Mouse (Mus musculus): Measurements from ENCODE around the gene Prkcd. TPM values are rescaled to one million over a fixed set of nuclear protein-coding genes. Genes with fewer than 3 reads are reported as not detected.

Prkcd gene
- polyA plus RNA-seq, 1 experiment from 2014 or later = 34.6 TPM

- no peak for ATAC-seq
- H3K27me3 ChIP-seq (replicated peaks; ENCODE audit: control insufficient read depth, insufficient read depth, low read length) = no peaks in the 10 kb centered on the region
Observed at GRCm38 (mm10) chr14:30596407-30596806, 29.6 kb downstream of the Prkcd start.

GRCm38 (mm10) chr14:30595576-30596313 lies 30.3 kb downstream of the Prkcd start:
- no peaks in the 10 kb centered on the region for H3K27me3 ChIP-seq (replicated peaks; ENCODE audit: control insufficient read depth, insufficient read depth, low read length)
- ATAC-seq = no peak
- no peak overlapping the region for H3K27ac ChIP-seq (ENCODE audit: low read length)
- no peak overlapping the region for H3K4me2 ChIP-seq (ENCODE audit: low read length)
- WGBS = 81% methylated on average over 8 of the region's 8 CpGs
- H3K36me3 ChIP-seq (ENCODE audit: control insufficient read depth, insufficient read depth) = no peaks in the 10 kb centered on the region
- no peaks in the 10 kb centered on the region for H3K9me3 ChIP-seq (ENCODE audit: control insufficient read depth, low read length)
- no peak overlapping the region for H3K9ac ChIP-seq (replicated peaks; ENCODE audit: low read depth, low read length)
- no peak overlapping the region for H3K4me3 ChIP-seq (replicated peaks; ENCODE audit: low read length)
- peaks cover 20% of the 10 kb centered on the region for H3K4me1 ChIP-seq (replicated peaks; ENCODE audit: control insufficient read depth, insufficient read depth, low read length)

More at GRCm38 (mm10) chr14:30596407-30596806, 29.6 kb downstream of the Prkcd start:
- H3K9ac ChIP-seq (replicated peaks; ENCODE audit: low read depth, low read length) = no peak overlapping the region
- H3K4me3 ChIP-seq (replicated peaks; ENCODE audit: low read length) = no peak overlapping the region
- no peaks in the 10 kb centered on the region for H3K9me3 ChIP-seq (ENCODE audit: control insufficient read depth, low read length)
- peaks cover 20% of the 10 kb centered on the region for H3K4me1 ChIP-seq (replicated peaks; ENCODE audit: control insufficient read depth, insufficient read depth, low read length)
- WGBS = 98% methylated on average over 3 of the region's 3 CpGs
- H3K36me3 ChIP-seq (ENCODE audit: control insufficient read depth, insufficient read depth) = no peaks in the 10 kb centered on the region
- H3K27ac ChIP-seq (ENCODE audit: low read length) = no peak overlapping the region
- no peak overlapping the region for H3K4me2 ChIP-seq (ENCODE audit: low read length)

DNA sequence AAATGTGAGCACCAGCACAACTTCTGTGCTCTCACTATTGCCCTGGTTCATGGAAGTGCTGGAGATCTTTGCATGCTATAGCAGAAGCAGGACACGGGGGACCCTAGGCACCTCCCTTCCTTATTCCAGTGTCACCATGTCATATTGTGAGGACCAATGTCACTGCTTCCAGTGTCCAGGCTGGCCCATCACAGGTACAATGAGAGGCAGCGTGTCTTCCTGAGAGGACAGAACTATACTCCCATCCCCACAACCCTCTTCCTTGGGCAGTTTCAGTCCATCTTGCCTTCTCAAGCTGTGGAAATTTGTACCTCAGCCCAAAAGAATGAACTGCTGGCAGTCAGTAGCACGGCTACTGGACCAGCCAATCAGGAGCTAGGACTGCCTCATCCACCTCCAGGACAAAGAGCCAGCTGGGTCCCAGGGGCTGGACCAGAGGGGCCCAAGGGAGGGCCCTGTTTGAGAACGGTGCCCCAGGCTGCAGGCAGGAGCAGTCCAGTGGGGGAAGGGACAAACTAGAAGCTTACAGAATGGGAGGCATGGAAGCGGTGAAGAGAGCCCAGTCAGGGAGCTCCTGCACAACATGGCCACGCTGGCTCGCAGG lies 31.8 kb downstream of the Prkcd start:
- no peaks in the 10 kb centered on the region for H3K36me3 ChIP-seq (ENCODE audit: control insufficient read depth, insufficient read depth)
- peaks cover 20% of the 10 kb centered on the region for H3K4me1 ChIP-seq (replicated peaks; ENCODE audit: control insufficient read depth, insufficient read depth, low read length)
- no peak overlapping the region for H3K4me2 ChIP-seq (ENCODE audit: low read length)
- H3K27me3 ChIP-seq (replicated peaks; ENCODE audit: control insufficient read depth, insufficient read depth, low read length) = no peaks in the 10 kb centered on the region
- peak; percentile 88 for ATAC-seq
- no peak overlapping the region for H3K9ac ChIP-seq (replicated peaks; ENCODE audit: low read depth, low read length)
- H3K9me3 ChIP-seq (ENCODE audit: control insufficient read depth, low read length) = no peaks in the 10 kb centered on the region
- WGBS = 12% methylated on average over 7 of the region's 7 CpGs
- H3K27ac ChIP-seq (ENCODE audit: low read length) = peak overlapping the region; percentile 73
- no peak overlapping the region for H3K4me3 ChIP-seq (replicated peaks; ENCODE audit: low read length)

DNA sequence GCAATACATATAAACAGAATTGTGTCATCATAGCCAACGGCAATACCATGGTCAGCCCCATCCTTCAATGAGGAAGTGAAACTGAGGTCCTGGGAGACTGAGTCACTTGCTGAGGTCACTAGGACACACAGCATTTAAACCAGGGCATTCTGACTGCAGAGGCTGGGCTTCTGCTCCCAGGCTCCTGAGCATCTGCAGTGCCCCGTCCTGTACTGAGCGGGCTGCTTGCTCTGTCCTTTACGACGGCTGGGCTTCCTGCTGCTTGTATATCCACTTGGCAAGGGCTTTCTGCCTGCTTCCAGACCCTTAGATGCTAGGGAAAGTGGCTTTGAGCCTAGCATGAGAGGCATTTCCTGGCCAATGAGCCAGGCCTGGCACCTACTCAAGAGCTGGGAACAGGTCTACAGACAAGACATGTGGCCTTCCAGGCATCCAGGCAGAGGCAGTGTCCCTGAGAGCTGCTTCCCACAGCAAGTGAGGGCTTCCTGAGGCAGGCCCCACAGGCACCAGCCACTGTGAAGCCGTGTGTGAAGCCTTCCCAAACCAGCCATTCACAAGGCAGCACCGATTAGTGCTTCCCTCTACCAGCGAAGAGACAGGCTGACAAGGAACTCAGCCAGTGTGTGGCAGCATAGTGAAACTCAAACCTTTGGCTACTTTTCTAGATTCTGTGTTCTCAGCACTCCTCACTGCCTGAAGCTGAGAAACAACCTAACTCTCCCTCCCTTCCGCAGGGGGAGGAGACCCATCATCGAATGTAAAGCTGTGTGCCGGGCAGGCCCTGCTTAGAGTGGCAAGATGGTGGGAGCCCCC lies 32.5 kb downstream of the Prkcd start:
- Histone ChIP-seq H3K9ac (replicated peaks; ENCODE audit: low read depth, low read length) (no peak overlapping the region), H3K27me3 (replicated peaks; ENCODE audit: control insufficient read depth, insufficient read depth, low read length) (no peaks in the 10 kb centered on the region), H3K9me3 (ENCODE audit: control insufficient read depth, low read length) (no peaks in the 10 kb centered on the region), H3K4me2 (ENCODE audit: low read length) (no peak overlapping the region), H3K36me3 (ENCODE audit: control insufficient read depth, insufficient read depth) (no peaks in the 10 kb centered on the region), H3K4me3 (replicated peaks; ENCODE audit: low read length) (no peak overlapping the region), H3K4me1 (replicated peaks; ENCODE audit: control insufficient read depth, insufficient read depth, low read length) (peaks cover 20% of the 10 kb centered on the region), H3K27ac (ENCODE audit: low read length) (peak overlapping the region; percentile 73)
- 25% methylated on average over 11 of the region's 11 CpGs for WGBS
- peak; percentile 72 for ATAC-seq

DNA sequence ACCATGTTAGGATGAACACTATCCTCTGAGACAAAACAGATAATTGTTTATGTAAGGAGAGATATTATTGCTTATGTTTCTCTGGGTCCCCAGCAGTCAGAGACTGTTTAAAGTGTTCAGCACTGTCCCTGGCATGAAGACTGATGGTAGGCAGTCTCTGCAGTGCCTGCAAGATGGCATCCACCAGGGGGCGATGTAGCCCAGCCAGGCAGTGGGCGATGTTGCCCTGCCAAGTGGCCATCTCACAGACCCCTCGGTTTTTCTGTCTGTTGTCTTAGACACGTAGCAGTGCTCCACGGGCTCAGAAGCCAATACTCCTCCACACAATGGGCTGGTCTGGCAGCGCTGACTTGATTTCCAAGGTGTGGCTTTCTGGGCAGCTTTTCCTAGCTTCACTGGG lies 34.6 kb downstream of the Prkcd start:
- H3K4me2 ChIP-seq (ENCODE audit: low read length) = no peak overlapping the region
- H3K27me3 ChIP-seq (replicated peaks; ENCODE audit: control insufficient read depth, insufficient read depth, low read length) = no peaks in the 10 kb centered on the region
- no peak overlapping the region for H3K9ac ChIP-seq (replicated peaks; ENCODE audit: low read depth, low read length)
- WGBS = 3% methylated on average over 6 of the region's 6 CpGs
- no peaks in the 10 kb centered on the region for H3K9me3 ChIP-seq (ENCODE audit: control insufficient read depth, low read length)
- peaks cover 32% of the 10 kb centered on the region for H3K4me1 ChIP-seq (replicated peaks; ENCODE audit: control insufficient read depth, insufficient read depth, low read length)
- no peaks in the 10 kb centered on the region for H3K36me3 ChIP-seq (ENCODE audit: control insufficient read depth, insufficient read depth)
- H3K4me3 ChIP-seq (replicated peaks; ENCODE audit: low read length) = no peak overlapping the region
- ATAC-seq = no peak
- H3K27ac ChIP-seq (ENCODE audit: low read length) = no peak overlapping the region

GRCm38 (mm10) chr14:30590918-30591317 lies 35.1 kb downstream of the Prkcd start:
- WGBS = 82% methylated on average over 7 of the region's 7 CpGs
- Histone ChIP-seq H3K27ac (ENCODE audit: low read length) (no peak overlapping the region), H3K36me3 (ENCODE audit: control insufficient read depth, insufficient read depth) (no peaks in the 10 kb centered on the region), H3K4me1 (replicated peaks; ENCODE audit: control insufficient read depth, insufficient read depth, low read length) (peaks cover 34% of the 10 kb centered on the region), H3K4me2 (ENCODE audit: low read length) (no peak overlapping the region), H3K4me3 (replicated peaks; ENCODE audit: low read length) (no peak overlapping the region), H3K9me3 (ENCODE audit: control insufficient read depth, low read length) (no peaks in the 10 kb centered on the region), H3K9ac (replicated peaks; ENCODE audit: low read depth, low read length) (no peak overlapping the region), H3K27me3 (replicated peaks; ENCODE audit: control insufficient read depth, insufficient read depth, low read length) (no peaks in the 10 kb centered on the region)
- ATAC-seq = no peak

DNA sequence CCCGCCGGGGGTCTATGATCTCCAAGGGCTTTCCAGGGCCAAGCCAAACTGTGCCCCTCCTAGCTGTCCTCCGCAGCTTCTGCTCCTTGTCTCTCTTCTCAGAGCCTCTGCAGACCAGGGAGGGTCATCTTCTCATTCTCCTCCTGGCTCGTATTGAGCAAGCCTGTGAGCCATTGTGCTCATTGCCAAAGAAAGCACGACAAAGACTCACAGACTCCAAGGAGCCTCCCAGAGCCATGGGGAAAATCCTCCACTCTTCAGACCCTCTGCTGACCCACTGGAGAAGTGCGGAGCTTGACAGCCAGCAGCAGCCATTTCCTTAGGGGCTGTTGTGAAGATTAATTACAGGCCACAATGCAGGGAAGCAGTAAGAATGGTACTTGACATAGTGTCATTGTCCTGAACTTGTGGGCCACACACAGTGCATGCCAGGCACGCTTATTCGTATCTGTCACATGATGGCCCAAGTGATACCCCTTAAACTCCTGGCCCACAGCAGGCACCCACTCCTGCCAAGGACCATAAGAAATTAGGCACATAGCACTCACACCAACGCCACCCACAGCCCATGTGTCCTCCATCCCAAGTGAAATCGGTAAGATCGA lies 35.9 kb downstream of the Prkcd start:
- H3K4me1 ChIP-seq (replicated peaks; ENCODE audit: control insufficient read depth, insufficient read depth, low read length) = peaks cover 34% of the 10 kb centered on the region
- no peak overlapping the region for H3K4me2 ChIP-seq (ENCODE audit: low read length)
- no peak overlapping the region for H3K27ac ChIP-seq (ENCODE audit: low read length)
- H3K36me3 ChIP-seq (ENCODE audit: control insufficient read depth, insufficient read depth) = no peaks in the 10 kb centered on the region
- H3K4me3 ChIP-seq (replicated peaks; ENCODE audit: low read length) = no peak overlapping the region
- no peaks in the 10 kb centered on the region for H3K27me3 ChIP-seq (replicated peaks; ENCODE audit: control insufficient read depth, insufficient read depth, low read length)
- H3K9ac ChIP-seq (replicated peaks; ENCODE audit: low read depth, low read length) = no peak overlapping the region
- no peak for ATAC-seq
- 68% methylated on average over 11 of the region's 11 CpGs for WGBS
- no peaks in the 10 kb centered on the region for H3K9me3 ChIP-seq (ENCODE audit: control insufficient read depth, low read length)

DNA sequence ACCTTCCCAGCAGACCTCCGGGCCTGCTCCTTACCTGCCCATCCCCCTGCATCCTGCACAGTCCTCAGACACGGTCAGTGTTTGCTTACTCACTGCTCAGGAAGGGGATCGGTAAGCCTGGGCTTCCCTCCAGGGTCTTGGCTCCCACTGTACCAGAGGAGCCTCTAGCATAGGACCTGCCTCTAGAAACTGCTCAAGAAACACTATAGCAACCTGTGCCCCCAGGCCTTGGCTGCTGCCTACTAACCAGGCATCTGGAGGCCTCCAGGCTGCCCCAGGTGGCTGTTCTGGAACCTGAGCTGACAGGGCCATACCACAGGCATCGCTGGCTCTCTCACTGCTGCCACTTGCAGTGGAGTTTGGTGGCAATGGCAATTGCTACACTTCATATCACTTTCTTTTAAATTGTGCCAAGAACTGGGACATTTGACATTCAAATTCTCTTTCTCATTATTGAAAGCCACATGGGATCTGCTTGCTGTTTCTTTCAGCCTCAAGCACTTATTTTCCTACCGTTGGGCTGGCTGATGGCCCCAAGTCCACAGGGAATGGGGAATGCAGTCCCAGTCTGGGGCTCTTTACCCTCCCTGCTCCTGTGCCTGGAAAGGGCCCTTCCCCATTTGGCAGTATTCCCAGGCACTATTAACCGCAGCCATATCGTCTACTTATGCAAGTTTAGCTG lies 39.1 kb downstream of the Prkcd start:
- Histone ChIP-seq H3K9ac (replicated peaks; ENCODE audit: low read depth, low read length) (no peak overlapping the region), H3K27me3 (replicated peaks; ENCODE audit: control insufficient read depth, insufficient read depth, low read length) (no peaks in the 10 kb centered on the region), H3K4me3 (replicated peaks; ENCODE audit: low read length) (no peak overlapping the region), H3K4me2 (ENCODE audit: low read length) (no peak overlapping the region), H3K36me3 (ENCODE audit: control insufficient read depth, insufficient read depth) (no peaks in the 10 kb centered on the region), H3K4me1 (replicated peaks; ENCODE audit: control insufficient read depth, insufficient read depth, low read length) (peaks cover 17% of the 10 kb centered on the region), H3K9me3 (ENCODE audit: control insufficient read depth, low read length) (no peaks in the 10 kb centered on the region), H3K27ac (ENCODE audit: low read length) (peak overlapping the region; percentile 69)
- WGBS = 18% methylated on average over 7 of the region's 7 CpGs
- ATAC-seq = peak; percentile 85

All from forebrain, embryonic 16.5 days (tissue).